Mouse (Mus musculus) hindbrain, postnatal 0 days (tissue): Measurements from ENCODE around the gene Olfr503. TPM values are rescaled to one million over a fixed set of nuclear protein-coding genes. Genes with fewer than 3 reads are reported as not detected.
"Not testable (repeated sequence)": the region's sequence is repeated elsewhere in the genome, so short reads cannot be mapped to it uniquely, and the experiment has no call there.

ENCODE experiments used
- ATAC-seq: fragments of 200-750 bp; cut with Nextera tagmentation; 2 replicates; pipeline ENCODE4 v1.8.0; 2017; ENCODE audit warnings: mild to moderate bottlenecking, moderate TSS enrichment, moderate library complexity
- DNase-seq: peaks from one replicate; pipeline ENCODE4 v3.0.0-alpha.2; 2015; ENCODE audit warnings: low spot score
- H3K27ac ChIP-seq: fragments of 300-500 bp; sonication (generic); 2 replicates; pipeline ENCODE4 v1.5.1; 2014; ENCODE audit warnings: mild to moderate bottlenecking
- H3K27me3 ChIP-seq: fragments of 300-500 bp; sonication (generic); 2 replicates; pipeline ENCODE4 v1.6.1; 2014; ENCODE audit warnings: low read length, mixed read lengths; ENCODE audit not compliant: insufficient read depth
- H3K36me3 ChIP-seq: fragments of 300-500 bp; sonication (generic); 2 replicates; pipeline ENCODE4 v1.6.1; 2014; ENCODE audit warnings: low read length, mixed read lengths; ENCODE audit not compliant: insufficient read depth
- H3K4me1 ChIP-seq: fragments of 300-500 bp; sonication (generic); 2 replicates; pipeline ENCODE4 v1.6.1; 2014; ENCODE audit warnings: antibody characterized with exemption, low read length, mixed read lengths; ENCODE audit not compliant: insufficient read depth
- H3K4me2 ChIP-seq: fragments of 300-500 bp; sonication (generic); 2 replicates; pipeline ENCODE4 v1.6.1; 2014; ENCODE audit warnings: low read depth, mild to moderate bottlenecking, low read length, moderate library complexity, mixed read lengths
- H3K4me3 ChIP-seq: fragments of 300-500 bp; sonication (generic); 2 replicates; pipeline ENCODE4 v1.5.1; 2014; ENCODE audit warnings: low read length
- H3K9ac ChIP-seq: fragments of 300-500 bp; sonication (generic); replicated peaks from 2 replicates; pipeline ENCODE4 v1.6.1; 2014; ENCODE audit warnings: mild to moderate bottlenecking, low read length, moderate library complexity, mixed read lengths
- H3K9me3 ChIP-seq: fragments of 300-500 bp; sonication (generic); 2 replicates; pipeline ENCODE4 v1.6.1; 2016; ENCODE audit warnings: low read length, mixed read lengths
- CTCF ChIP-seq: IDR thresholded peaks from 2 replicates; pipeline ENCODE4 v1.5.1; 2016; ENCODE audit warnings: antibody characterized with exemption, control low read depth, low read depth
- WGBS: fragments of 180-500 bp; shearing (Covaris S2); extraction: QIAGEN DNeasy Blood & Tissue Kit; methylation state at CpG from one replicate; pipeline ENCODE4 v1.1.7; 2014; 5-methylcytosine and 5-hydroxymethylcytosine counted together
- polyA plus RNA-seq: library from polyadenylated mRNA; unstranded; fragments of >200 nt; fragmentation: Nextera tagmentation; extraction: Ambion mirVana; gene quantifications from 2 replicates; pipeline ENCODE4 v1.2.1, GENCODE M21; 2015
- total RNA-seq: library from RNA; depleted of rRNA; stranded (reverse); fragments of >200 nt; gene quantifications from 2 replicates; pipeline ENCODE4 v1.2.3, GENCODE M21; 2014; rRNA removed

Olfr503 gene
- not detected in 2 replicates for total RNA-seq
- not detected in 2 replicates for polyA plus RNA-seq

DNA sequence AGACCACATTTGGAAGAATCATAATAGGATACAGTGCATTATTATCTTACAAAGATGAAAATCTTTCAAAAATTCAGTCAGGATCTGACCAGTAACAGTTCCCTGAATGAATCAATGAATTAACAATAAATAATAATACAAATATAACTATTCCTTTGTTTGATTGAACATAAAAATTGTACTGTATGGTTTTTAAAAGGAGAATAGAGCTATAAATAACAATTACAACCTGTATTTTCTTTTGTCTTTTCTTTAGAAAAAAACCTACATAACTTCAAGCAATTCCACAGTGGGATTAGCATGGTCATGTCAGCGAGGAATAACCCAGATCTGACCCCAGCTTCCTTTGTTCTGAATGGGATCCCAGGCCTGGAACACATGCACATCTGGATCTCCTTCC, at the start of gene Olfr503:
Olfr503 (plus strand) TSS at position 301 of the 400 bp plus-strand sequence.
- not testable (repeated sequence) for H3K4me2 ChIP-seq, ATAC-seq, H3K9ac ChIP-seq, H3K36me3 ChIP-seq, H3K9me3 ChIP-seq, DNase-seq, H3K4me3 ChIP-seq, H3K27ac ChIP-seq, H3K27me3 ChIP-seq, H3K4me1 ChIP-seq
- 58% methylated on average over 1 of the region's 1 CpGs for WGBS

GRCm38 (mm10) chr7:108524965-108525364, 19.4 kb upstream of the Olfr503 start, which contains the start of gene Olfr502:
Gene Olfr502, minus strand, starts transcription at chr7:108525065.
- Histone ChIP-seq H3K27ac (no peak within 1 kb of the TSS), H3K36me3 (no peaks in the 10 kb centered on the region), H3K9ac (no peak within 1 kb of the TSS), H3K4me1 (no peaks in the 10 kb centered on the region), H3K4me3 (no peak within 1 kb of the TSS), H3K4me2 (no peak within 1 kb of the TSS), H3K9me3 (no peaks in the 10 kb centered on the region), H3K27me3 (no peaks in the 10 kb centered on the region)
- ATAC-seq (no peak), DNase-seq (no peak)
- WGBS = 89% methylated on average over 1 of the region's 1 CpGs
- TF ChIP-seq CTCF = no peak

DNA sequence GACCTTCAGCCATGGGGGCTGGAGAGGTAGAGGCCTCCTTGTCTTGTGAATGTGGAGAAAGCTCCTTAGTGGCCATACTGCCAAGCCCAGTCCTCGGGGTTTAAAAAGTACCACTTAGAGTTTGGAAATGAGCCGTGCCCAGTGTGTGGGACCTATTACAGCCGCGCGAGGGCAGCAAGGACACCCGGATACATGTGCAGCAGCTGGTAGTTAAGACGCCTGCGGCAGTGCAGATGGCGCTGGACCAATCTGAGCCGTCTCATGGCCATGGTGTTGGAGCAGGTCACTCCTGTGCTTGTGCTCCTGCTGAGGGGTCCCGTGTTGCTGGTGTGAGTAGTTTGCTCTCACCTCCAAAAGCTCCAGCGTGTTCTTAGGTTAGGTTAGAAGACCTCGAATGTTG, 1.9 kb upstream of the Olfr503 start:
- no peak overlapping the region for H3K4me3 ChIP-seq
- no peak overlapping the region for H3K27ac ChIP-seq
- DNase-seq (no peak), ATAC-seq (no peak)
- 88% methylated on average over 13 of the region's 13 CpGs for WGBS
- H3K36me3 ChIP-seq = no peaks in the 10 kb centered on the region
- no peaks in the 10 kb centered on the region for H3K4me1 ChIP-seq
- TF ChIP-seq CTCF = no peak
- no peak overlapping the region for H3K4me2 ChIP-seq
- H3K9me3 ChIP-seq = 0 out of 2 replicates have a peak, but pooled peaks cover 2% of the 10 kb centered on the region
- H3K9ac ChIP-seq = no peak overlapping the region
- no peaks in the 10 kb centered on the region for H3K27me3 ChIP-seq

- no peak for TF ChIP-seq CTCF
- no peak for ATAC-seq
Measured at GRCm38 (mm10) chr7:108565693-108566092, 21.4 kb downstream of the Olfr503 start, which contains the start of gene Olfr504. Gene Olfr504, minus strand, starts transcription at chr7:108565793.

GRCm38 (mm10) chr7:108589797-108590196, 45.5 kb downstream of the Olfr503 start:
- Histone ChIP-seq H3K9ac (no peak overlapping the region), H3K36me3 (no peaks in the 10 kb centered on the region), H3K4me3 (no peak overlapping the region), H3K27ac (no peak overlapping the region), H3K4me1 (no peaks in the 10 kb centered on the region), H3K9me3 (no peaks in the 10 kb centered on the region), H3K27me3 (no peaks in the 10 kb centered on the region), H3K4me2 (no peak overlapping the region)
- 100% methylated on average over 1 of the region's 1 CpGs for WGBS
- TF ChIP-seq CTCF = no peak
- ATAC-seq (no peak), DNase-seq (no peak)

More at GRCm38 (mm10) chr7:108565693-108566092, 21.4 kb downstream of the Olfr503 start, which contains the start of gene Olfr504:
- no peaks in the 10 kb centered on the region for H3K4me1 ChIP-seq
- no peaks in the 10 kb centered on the region for H3K9me3 ChIP-seq
- H3K4me3 ChIP-seq = no peak within 1 kb of the TSS
- no peak for DNase-seq
- H3K27me3 ChIP-seq = no peaks in the 10 kb centered on the region
- no peak within 1 kb of the TSS for H3K27ac ChIP-seq
- WGBS = 89% methylated on average over 1 of the region's 1 CpGs
- H3K9ac ChIP-seq = no peak within 1 kb of the TSS
- H3K4me2 ChIP-seq = no peak within 1 kb of the TSS
- no peaks in the 10 kb centered on the region for H3K36me3 ChIP-seq

Other genes starting within 250 kb of the Olfr503 start
- not detected in 2 replicates for gene Olfr491, start 231.1 kb upstream of the Olfr503 start, total RNA-seq
- not detected in 2 replicates for gene Olfr491, start 231.1 kb upstream of the Olfr503 start, polyA plus RNA-seq
- gene Olfr492, start 220.9 kb upstream of the Olfr503 start, total RNA-seq = not detected in 2 replicates
- not detected in 2 replicates for gene Olfr492, start 220.9 kb upstream of the Olfr503 start, polyA plus RNA-seq
- not detected in 2 replicates for gene Olfr493, start 197.5 kb upstream of the Olfr503 start, total RNA-seq
- gene Olfr493, start 197.5 kb upstream of the Olfr503 start, polyA plus RNA-seq = not detected in 2 replicates
- not detected in 2 replicates for gene Olfr494, start 179.2 kb upstream of the Olfr503 start, total RNA-seq
- gene Olfr494, start 179.2 kb upstream of the Olfr503 start, polyA plus RNA-seq = not detected in 2 replicates
- not detected in 2 replicates for gene Olfr495, start 151.4 kb upstream of the Olfr503 start, total RNA-seq
- gene Olfr495, start 151.4 kb upstream of the Olfr503 start, polyA plus RNA-seq = not detected in 2 replicates
- not detected in 2 replicates for gene Olfr497, start 124.1 kb upstream of the Olfr503 start, total RNA-seq
- gene Olfr497, start 124.1 kb upstream of the Olfr503 start, polyA plus RNA-seq = not detected in 2 replicates
- gene Olfr498, start 79.2 kb upstream of the Olfr503 start, total RNA-seq = not detected in 2 replicates
- gene Olfr498, start 79.2 kb upstream of the Olfr503 start, polyA plus RNA-seq = not detected in 2 replicates
- gene Olfr502, start 19.5 kb upstream of the Olfr503 start, total RNA-seq = not detected in 2 replicates
- gene Olfr502, start 19.5 kb upstream of the Olfr503 start, polyA plus RNA-seq = not detected in 2 replicates
- gene Olfr504, start 21.3 kb downstream of the Olfr503 start, total RNA-seq = not detected in 2 replicates
- not detected in 2 replicates for gene Olfr504, start 21.3 kb downstream of the Olfr503 start, polyA plus RNA-seq
- gene Olfr506, start 66.3 kb downstream of the Olfr503 start, total RNA-seq = not detected in 2 replicates
- gene Olfr506, start 66.3 kb downstream of the Olfr503 start, polyA plus RNA-seq = not detected in 2 replicates
- not detected in 2 replicates for gene Olfr507, start 77.3 kb downstream of the Olfr503 start, total RNA-seq
- not detected in 2 replicates for gene Olfr507, start 77.3 kb downstream of the Olfr503 start, polyA plus RNA-seq
- gene Olfr508, start 85.5 kb downstream of the Olfr503 start, total RNA-seq = not detected in 2 replicates
- gene Olfr508, start 85.5 kb downstream of the Olfr503 start, polyA plus RNA-seq = not detected in 2 replicates
- 0.18 TPM in 1 of 2 replicates, not detected in the other for gene Olfr509, start 107.4 kb downstream of the Olfr503 start, total RNA-seq
- not detected in 2 replicates for gene Olfr509, start 107.4 kb downstream of the Olfr503 start, polyA plus RNA-seq
- not detected in 2 replicates for gene Olfr510, start 121.9 kb downstream of the Olfr503 start, total RNA-seq
- not detected in 2 replicates for gene Olfr510, start 121.9 kb downstream of the Olfr503 start, polyA plus RNA-seq
- not detected in 2 replicates for gene Olfr512, start 168.8 kb downstream of the Olfr503 start, total RNA-seq
- not detected in 2 replicates for gene Olfr512, start 168.8 kb downstream of the Olfr503 start, polyA plus RNA-seq
- not detected in 2 replicates for gene Olfr513, start 206.4 kb downstream of the Olfr503 start, total RNA-seq
- gene Olfr513, start 206.4 kb downstream of the Olfr503 start, polyA plus RNA-seq = not detected in 2 replicates